Mouse (Mus musculus) gastrocnemius, adult 8-10 months (tissue): ENCODE data around the gene Nup210l. TPM values are rescaled to one million over a fixed set of nuclear protein-coding genes. Genes with fewer than 3 reads are reported as not detected.
"Not testable (repeated sequence)": the region's sequence is repeated elsewhere in the genome, so short reads cannot be mapped to it uniquely, and the experiment has no call there.

Experiments used
- DNase-seq, 2 experiments: peaks; one replicate each; pipeline ENCODE4 v3.0.0; 2022; ENCODE audit warnings: low spot score in 2 of 2
- total RNA-seq, 4 experiments: library from RNA; stranded (reverse); gene quantifications; 2 replicates each; pipeline ENCODE4 v1.2.4; 2022

Nup210l gene
- total RNA-seq, 4 experiments from 2014 or later, result 0.05 to 0.10 TPM; not detected in 2

DNA sequence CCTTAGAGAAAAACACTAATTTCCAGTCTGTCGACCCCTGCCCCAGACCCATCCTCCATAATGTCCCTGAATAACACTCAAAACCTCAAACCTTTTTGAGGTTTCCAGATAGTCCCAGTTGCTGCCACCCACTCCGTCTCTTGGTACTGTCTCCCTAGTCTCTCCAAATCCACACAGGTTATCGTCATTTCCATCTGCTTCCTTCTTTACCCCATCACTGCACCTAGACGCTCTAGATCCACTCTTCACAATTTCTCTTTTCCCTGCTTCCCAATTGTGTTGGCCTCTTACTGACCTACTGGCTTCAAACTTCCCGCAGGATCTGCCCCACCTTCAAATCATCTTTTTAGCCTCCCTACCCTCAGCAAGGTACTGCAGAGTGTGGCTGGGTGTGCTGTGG, 117.2 kb downstream of the Nup210l start:
- DNase-seq, result no peak

- DNase-seq, result no peak
Measured at GRCm38 (mm10) chr3:90222455-90222854, 118.5 kb downstream of the Nup210l start.

DNA sequence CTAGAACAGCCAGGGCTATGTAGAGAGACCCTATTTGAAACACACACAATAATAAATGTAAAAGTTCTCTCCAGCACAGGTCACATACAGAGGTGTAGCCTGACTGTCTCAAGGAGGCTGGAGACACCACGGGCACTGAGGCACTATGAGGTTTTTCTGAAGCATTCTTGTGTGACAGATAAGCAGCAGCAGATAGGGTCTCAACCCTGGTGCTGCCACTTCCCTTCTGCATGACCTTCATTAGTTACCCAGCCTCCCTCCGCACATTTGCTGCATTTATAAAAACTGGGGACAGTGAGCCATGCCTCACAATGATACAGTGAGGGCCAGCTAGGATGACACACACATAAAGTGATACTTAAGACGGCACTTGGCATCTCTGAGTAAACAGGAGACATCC, 119.0 kb downstream of the Nup210l start:
- DNase-seq, result no peak

GRCm38 (mm10) chr3:90224331-90224730, 120.4 kb downstream of the Nup210l start:
- no peak for DNase-seq

GRCm38 (mm10) chr3:90231075-90231474, 127.1 kb downstream of the Nup210l start:
- no peak for DNase-seq

DNA sequence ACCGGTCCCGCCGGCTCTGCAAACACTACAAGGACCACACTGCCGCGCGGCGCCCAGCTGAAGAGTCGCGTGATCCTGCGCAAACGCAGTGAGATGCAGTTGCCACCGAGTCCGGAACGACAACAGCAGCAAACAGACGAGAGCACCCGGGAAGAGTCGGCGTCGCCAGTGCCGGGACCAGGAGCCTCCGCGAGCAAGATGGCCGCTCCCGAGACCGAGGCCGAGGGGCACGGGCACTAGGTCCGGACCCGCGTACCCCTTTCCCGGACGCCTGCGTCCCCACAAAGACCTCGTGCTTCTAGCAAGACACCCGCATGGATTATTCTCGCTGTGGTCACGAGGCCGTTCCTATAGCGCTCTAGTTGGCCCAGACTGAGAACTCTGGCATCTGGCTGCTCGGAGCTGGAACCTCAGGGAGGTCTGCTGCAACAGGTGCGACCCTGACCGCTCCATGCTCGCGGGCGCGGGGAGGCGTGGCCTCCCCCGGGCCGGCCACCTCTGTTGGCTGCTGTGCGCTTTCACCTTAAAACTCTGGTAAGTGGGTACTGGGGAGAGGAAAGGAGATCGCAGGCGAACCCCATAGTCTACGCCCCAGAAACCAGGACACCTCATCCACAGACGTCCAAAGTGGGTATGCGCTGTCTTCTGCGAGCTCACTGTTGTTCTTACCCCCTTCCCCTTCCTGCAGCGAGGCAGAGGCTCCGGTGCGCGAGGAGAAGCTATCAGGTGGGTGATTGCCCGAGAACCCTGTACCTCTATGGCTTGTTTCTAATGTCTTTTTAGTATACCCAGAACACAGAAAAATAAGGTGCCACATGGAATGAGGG, 127.8 kb downstream of the Nup210l start, which contains the start of gene Jtb:
TSS of gene Jtb (plus strand) at position 91 of the 827 bp plus-strand sequence.
- DNase-seq, result peak; percentile 85 to 92

- DNase-seq, result no peak
Measured at GRCm38 (mm10) chr3:90241251-90241650, 137.3 kb downstream of the Nup210l start.

DNA sequence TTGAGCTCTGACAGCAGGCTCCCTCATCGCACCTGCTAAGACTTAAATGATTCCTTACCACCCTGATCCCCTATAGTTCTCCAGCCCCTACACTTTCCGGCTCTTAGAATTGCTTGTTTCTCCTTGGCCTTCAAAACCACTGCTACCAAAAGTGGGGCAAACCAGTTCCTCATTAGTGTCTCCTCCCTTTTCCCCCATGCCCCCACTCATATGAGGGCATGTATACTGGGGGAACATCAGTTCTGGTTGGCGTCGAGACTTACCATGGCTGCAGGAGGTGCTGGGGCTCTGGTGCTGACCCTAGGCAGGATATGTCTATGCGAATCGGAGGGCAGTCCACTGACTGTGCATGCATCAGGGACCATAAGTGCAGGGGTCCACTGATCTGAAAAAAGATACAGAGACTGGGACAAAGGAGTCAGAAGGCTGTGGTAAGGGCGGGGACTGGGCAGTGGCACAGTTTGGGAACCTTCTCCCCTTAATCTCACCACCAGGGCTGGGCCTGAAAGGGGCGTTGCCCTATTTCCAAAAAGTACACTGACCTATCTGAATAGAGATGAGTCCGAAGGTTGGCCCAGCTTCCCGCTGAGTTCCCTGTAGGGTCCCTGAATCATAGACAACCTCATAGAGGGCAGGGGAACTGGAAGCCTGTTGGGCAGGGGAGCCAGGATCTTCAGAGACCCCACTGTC, 137.9 kb downstream of the Nup210l start:
- DNase-seq, result no peak

GRCm38 (mm10) chr3:90242984-90243775, 139.2 kb downstream of the Nup210l start, which contains the start of gene Creb3l4:
Gene Creb3l4, minus strand, starts transcription at chr3:90243512.
- DNase-seq, result no peak

- DNase-seq, result no peak
Measured at GRCm38 (mm10) chr3:90245406-90245805, 141.5 kb downstream of the Nup210l start.

- no peak for DNase-seq
Measured at GRCm38 (mm10) chr3:90247630-90247959, 143.7 kb downstream of the Nup210l start.

- DNase-seq, result peak; percentile 87 to 90
Measured at GRCm38 (mm10) chr3:90247960-90248745, 144.2 kb downstream of the Nup210l start, which contains the start of gene Slc39a1. Gene Slc39a1, plus strand, starts transcription at chr3:90248172.

DNA sequence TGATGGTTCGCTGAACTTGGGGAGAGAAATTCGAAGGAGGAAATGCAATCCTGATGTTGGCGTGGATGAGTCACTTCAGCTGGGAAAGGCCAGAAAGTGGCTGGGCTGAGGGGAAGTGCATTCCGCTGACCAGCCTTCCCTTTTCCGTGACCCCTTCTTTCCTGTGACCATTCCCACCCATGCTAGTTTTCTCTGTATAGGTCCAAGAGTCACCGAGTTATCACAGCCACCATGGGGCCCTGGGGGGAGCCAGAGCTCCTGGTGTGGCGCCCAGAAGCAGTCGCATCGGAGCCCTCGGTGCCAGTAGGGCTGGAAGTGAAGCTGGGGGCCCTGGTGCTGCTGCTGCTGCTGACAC, 144.8 kb downstream of the Nup210l start:
- no peak for DNase-seq

DNA sequence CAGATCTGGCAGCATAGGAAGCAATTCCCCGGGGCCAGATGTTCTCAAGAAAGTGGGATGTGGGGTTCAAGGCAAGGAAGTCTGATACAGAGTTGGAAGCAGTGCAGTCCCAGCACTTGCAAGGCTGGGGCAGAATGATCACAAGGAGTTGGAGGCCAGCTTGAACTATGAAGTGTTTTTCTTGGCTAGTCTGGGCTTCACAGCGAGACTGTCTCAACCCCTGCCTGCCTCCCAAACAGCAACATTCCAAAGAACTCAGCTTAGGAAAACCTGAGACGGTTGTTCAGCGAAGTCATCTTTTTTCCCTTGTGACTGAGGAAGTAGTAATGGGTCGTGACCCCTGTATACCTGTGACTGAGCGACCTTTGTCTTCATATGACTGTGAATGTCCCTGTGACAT, 146.9 kb downstream of the Nup210l start:
- no peak for DNase-seq

DNA sequence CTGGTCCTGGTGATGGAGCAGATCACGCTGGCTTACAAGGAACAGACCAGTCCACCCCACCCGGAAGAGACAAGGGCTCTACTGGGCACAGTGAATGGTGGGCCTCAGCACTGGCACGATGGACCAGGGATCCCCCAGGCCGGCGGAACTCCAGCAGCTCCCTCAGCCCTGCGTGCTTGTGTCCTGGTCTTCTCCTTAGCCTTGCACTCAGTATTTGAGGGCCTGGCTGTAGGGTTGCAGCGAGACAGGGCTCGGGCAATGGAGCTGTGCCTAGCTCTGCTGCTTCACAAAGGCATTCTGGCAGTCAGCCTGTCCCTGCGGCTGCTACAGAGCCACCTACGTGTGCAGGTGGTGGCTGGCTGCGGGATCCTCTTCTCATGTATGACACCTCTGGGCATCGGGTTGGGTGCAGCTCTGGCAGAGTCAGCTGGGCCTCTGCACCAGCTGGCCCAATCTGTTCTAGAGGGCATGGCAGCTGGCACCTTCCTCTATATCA, 147.8 kb downstream of the Nup210l start:
- DNase-seq, result peak in 1 of 2 experiments; percentile 30

GRCm38 (mm10) chr3:90252659-90253058, 148.7 kb downstream of the Nup210l start:
- DNase-seq, result not testable (repeated sequence)

DNA sequence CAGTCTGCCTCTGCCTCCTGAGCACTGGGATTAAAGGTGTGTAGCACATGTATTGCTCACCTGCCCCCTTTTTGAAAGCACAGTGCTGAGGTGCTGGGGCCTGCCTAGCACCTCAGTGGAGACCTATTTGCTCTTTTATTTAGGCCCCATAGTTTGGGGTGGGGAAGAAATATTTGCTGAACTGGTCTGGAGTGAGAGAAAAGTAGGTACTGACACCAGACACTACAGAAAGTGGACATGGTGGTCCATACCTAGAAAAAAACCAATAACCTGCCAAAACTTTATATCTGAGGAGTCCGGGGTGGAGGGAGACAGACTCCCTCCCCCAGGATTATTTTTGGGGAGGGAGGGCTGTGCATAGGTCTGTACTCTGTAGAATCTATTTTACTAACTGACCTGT, 149.2 kb downstream of the Nup210l start:
- not testable (repeated sequence) for DNase-seq

DNA sequence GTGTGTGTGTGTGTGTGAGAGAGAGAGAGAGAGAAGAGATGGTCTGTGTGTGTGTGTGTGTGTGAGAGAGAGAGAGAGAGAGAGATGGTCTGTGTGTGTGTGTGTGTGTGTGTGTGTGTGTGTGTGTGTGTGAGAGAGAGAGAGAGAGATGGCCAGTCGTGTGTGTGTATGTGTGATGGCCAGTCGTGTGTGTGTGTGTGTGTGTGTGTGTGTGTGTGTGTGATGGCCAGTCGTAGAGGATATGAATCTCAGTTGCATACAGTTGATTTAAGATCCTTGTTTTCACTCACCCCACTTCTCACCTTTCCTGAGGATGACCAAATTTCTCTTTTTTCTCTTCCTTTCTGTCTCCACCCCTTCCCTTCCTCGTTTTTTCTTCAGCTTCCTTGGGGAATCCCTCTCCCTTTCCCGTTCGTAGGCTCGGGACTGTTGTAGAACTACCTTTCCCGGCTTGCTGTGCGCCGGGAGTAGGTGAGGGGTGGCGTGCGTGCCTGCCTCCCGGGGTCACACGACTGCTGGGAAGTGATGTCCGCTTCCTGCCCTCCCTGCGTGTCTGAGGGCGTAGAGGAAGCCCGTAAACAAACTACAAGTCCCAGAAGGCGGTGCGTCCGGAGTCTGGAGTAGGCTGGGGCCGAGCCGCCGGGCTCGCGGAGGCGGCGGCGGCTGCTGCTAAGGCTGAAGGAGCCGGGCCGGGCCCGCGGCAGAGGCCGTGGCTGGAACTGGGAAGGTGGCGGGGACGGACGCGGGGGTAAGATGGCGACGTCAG, 149.9 kb downstream of the Nup210l start, which contains the start of gene Crtc2:
TSS of gene Crtc2 (plus strand) at position 511 of the 766 bp plus-strand sequence.
- DNase-seq, result peak; percentile 93 to 95

GRCm38 (mm10) chr3:90254419-90255193, 150.7 kb downstream of the Nup210l start:
- DNase-seq, result no peak
